Mouse (Mus musculus) erythroblast, embryonic 14.5 days (primary cell): ENCODE results near the gene Gm5475. TPM values are rescaled to one million over a fixed set of nuclear protein-coding genes. Genes with fewer than 3 reads are reported as not detected.

Experiments
- H3K27me3 ChIP-seq: 2 replicates; pipeline ENCODE4 v1.6.1; 2012; ENCODE audit warnings: inconsistent platforms; ENCODE audit not compliant: control insufficient read depth
- H3K36me3 ChIP-seq: 2 replicates; pipeline ENCODE4 v1.6.1; 2012; ENCODE audit warnings: mild to moderate bottlenecking, inconsistent platforms; ENCODE audit not compliant: control insufficient read depth
- H3K4me1 ChIP-seq: 2 replicates; pipeline ENCODE4 v1.6.1; 2012; ENCODE audit warnings: inconsistent platforms; ENCODE audit not compliant: control insufficient read depth
- H3K4me3 ChIP-seq: replicated peaks from 2 replicates; pipeline ENCODE3; 2012; ENCODE audit warnings: moderate library complexity, mild to moderate bottlenecking, inconsistent platforms
- H3K9me3 ChIP-seq: 2 replicates; pipeline ENCODE4 v1.6.1; 2012; ENCODE audit warnings: low read length, inconsistent platforms, mixed read lengths; ENCODE audit not compliant: control insufficient read depth
- GATA1 ChIP-seq: IDR thresholded peaks from 2 replicates; pipeline ENCODE4 v1.6.1; 2012; ENCODE audit warnings: low read length, inconsistent platforms, mixed read lengths
- TAL1 ChIP-seq: IDR thresholded peaks from 3 replicates; pipeline ENCODE4 v1.6.1; 2012; ENCODE audit warnings: low read length, inconsistent platforms, mixed read lengths
- polyA plus RNA-seq: library from polyadenylated mRNA; stranded (reverse); fragments of >175 nt; gene quantifications from 2 replicates; pipeline ENCODE4 v1.2.3, GENCODE M21; 2012

The Gm5475 gene
- polyA plus RNA-seq, 1 experiment: not detected

GRCm38 (mm10) chr15:100452486-100452885 lies 30.5 kb downstream of the Gm5475 start:
- TF ChIP-seq GATA1 (no peak), TAL1 (no peak)
- no peaks in the 10 kb centered on the region for H3K36me3 ChIP-seq
- H3K4me3 ChIP-seq: no peak overlapping the region
- H3K9me3 ChIP-seq: no peaks in the 10 kb centered on the region
- no peaks in the 10 kb centered on the region; the same call in 1 of the 2 replicates for H3K27me3 ChIP-seq
- H3K4me1 ChIP-seq: peaks cover 8% of the 10 kb centered on the region

GRCm38 (mm10) chr15:100456356-100456991 lies 34.5 kb downstream of the Gm5475 start:
- Histone ChIP-seq H3K4me1 (peaks cover 29% of the 10 kb centered on the region), H3K36me3 (no peaks in the 10 kb centered on the region), H3K4me3 (no peak overlapping the region), H3K9me3 (no peaks in the 10 kb centered on the region), H3K27me3 (peaks cover 2% of the 10 kb centered on the region; the same call in 1 of the 2 replicates)
- no peak for TF ChIP-seq GATA1
- no peak for TF ChIP-seq TAL1

GRCm38 (mm10) chr15:100457340-100457739 lies 35.4 kb downstream of the Gm5475 start:
- Histone ChIP-seq H3K4me3 (peak overlapping the region; percentile 31), H3K4me1 (peaks cover 29% of the 10 kb centered on the region), H3K9me3 (no peaks in the 10 kb centered on the region), H3K27me3 (peaks cover 2% of the 10 kb centered on the region; the same call in 1 of the 2 replicates), H3K36me3 (no peaks in the 10 kb centered on the region)
- TF ChIP-seq TAL1 (no peak), GATA1 (no peak)

- H3K4me1 ChIP-seq: peaks cover 27% of the 10 kb centered on the region
- peaks cover 2% of the 10 kb centered on the region; the same call in 1 of the 2 replicates for H3K27me3 ChIP-seq
- TF ChIP-seq TAL1: no peak
- TF ChIP-seq GATA1: no peak
- H3K9me3 ChIP-seq: no peaks in the 10 kb centered on the region
- H3K4me3 ChIP-seq: no peak overlapping the region
- H3K36me3 ChIP-seq: no peaks in the 10 kb centered on the region
Observed at GRCm38 (mm10) chr15:100458055-100458454, 36.1 kb downstream of the Gm5475 start.

GRCm38 (mm10) chr15:100460942-100461341 lies 39.0 kb downstream of the Gm5475 start:
- peaks cover 2% of the 10 kb centered on the region; the same call in 1 of the 2 replicates for H3K27me3 ChIP-seq
- H3K9me3 ChIP-seq: no peaks in the 10 kb centered on the region
- H3K36me3 ChIP-seq: no peaks in the 10 kb centered on the region
- peaks cover 27% of the 10 kb centered on the region for H3K4me1 ChIP-seq
- H3K4me3 ChIP-seq: peak overlapping the region; percentile 42
- no peak for TF ChIP-seq GATA1
- no peak for TF ChIP-seq TAL1

GRCm38 (mm10) chr15:100461646-100462045 lies 39.7 kb downstream of the Gm5475 start:
- Histone ChIP-seq H3K27me3 (peaks cover 2% of the 10 kb centered on the region; the same call in 1 of the 2 replicates), H3K9me3 (no peaks in the 10 kb centered on the region), H3K4me1 (peaks cover 27% of the 10 kb centered on the region), H3K36me3 (no peaks in the 10 kb centered on the region), H3K4me3 (no peak overlapping the region)
- TF ChIP-seq GATA1 (no peak), TAL1 (no peak)

GRCm38 (mm10) chr15:100462086-100462485 lies 40.1 kb downstream of the Gm5475 start:
- TF ChIP-seq TAL1 (no peak), GATA1 (no peak)
- no peaks in the 10 kb centered on the region for H3K9me3 ChIP-seq

GRCm38 (mm10) chr15:100463712-100464111 lies 41.8 kb downstream of the Gm5475 start:
- no peak overlapping the region for H3K4me3 ChIP-seq
- TF ChIP-seq TAL1 (no peak), GATA1 (no peak)
- H3K4me1 ChIP-seq: peaks cover 29% of the 10 kb centered on the region

More at GRCm38 (mm10) chr15:100462086-100462485, 40.1 kb downstream of the Gm5475 start:
- peaks cover 2% of the 10 kb centered on the region; the same call in 1 of the 2 replicates for H3K27me3 ChIP-seq
- H3K4me1 ChIP-seq: peaks cover 26% of the 10 kb centered on the region
- H3K36me3 ChIP-seq: no peaks in the 10 kb centered on the region
- no peak overlapping the region for H3K4me3 ChIP-seq

GRCm38 (mm10) chr15:100465432-100465831 lies 43.5 kb downstream of the Gm5475 start:
- Histone ChIP-seq H3K4me3 (no peak overlapping the region), H3K27me3 (peaks cover 4% of the 10 kb centered on the region), H3K4me1 (peaks cover 42% of the 10 kb centered on the region), H3K36me3 (no peaks in the 10 kb centered on the region), H3K9me3 (no peaks in the 10 kb centered on the region)
- TF ChIP-seq GATA1: no peak
- no peak for TF ChIP-seq TAL1

More at GRCm38 (mm10) chr15:100463712-100464111, 41.8 kb downstream of the Gm5475 start:
- no peaks in the 10 kb centered on the region for H3K36me3 ChIP-seq
- H3K27me3 ChIP-seq: peaks cover 2% of the 10 kb centered on the region; the same call in 1 of the 2 replicates
- H3K9me3 ChIP-seq: no peaks in the 10 kb centered on the region
